Mouse (Mus musculus) liver, adult 2 months (tissue): ENCODE measurements around the gene Phlda2.

Source experiments
- CTCF ChIP-seq: fragments of 200-500 bp; IDR thresholded peaks from 2 replicates; pipeline ENCODE4 v1.5.1; 2011; ENCODE audit warnings: low read depth, low read length, control low read depth
- POLR2A ChIP-seq: fragments of 200-500 bp; IDR thresholded peaks from 2 replicates; pipeline ENCODE4 v1.6.1; 2011; ENCODE audit warnings: low read length, control low read depth; ENCODE audit not compliant: insufficient read depth; ENCODE audit errors: extremely low read depth

DNA sequence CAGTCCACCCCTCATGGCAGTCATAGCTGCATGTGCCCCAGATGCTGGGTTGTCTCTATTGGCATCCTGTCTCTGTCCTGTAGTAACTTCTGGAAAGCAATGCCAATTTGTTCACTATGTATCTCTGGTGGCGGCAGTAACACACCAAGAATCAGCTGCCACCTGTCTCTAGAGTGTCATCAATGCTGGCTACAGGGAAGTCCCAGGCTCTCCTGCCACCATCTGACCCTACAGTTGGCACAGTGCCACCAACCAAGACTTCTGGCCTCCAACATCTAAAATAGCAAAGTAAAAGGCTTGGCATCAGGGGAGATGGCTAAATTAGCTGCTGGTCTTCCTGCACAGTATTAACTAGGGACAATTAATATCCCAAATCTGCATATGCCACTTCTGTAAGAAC lies 29.5 kb upstream of the Phlda2 start:
- TF ChIP-seq CTCF (no peak), POLR2A (no peak)
